Comparison of ENCODE assay signal across 50 mouse cellular contexts in the genomic region with DNA sequence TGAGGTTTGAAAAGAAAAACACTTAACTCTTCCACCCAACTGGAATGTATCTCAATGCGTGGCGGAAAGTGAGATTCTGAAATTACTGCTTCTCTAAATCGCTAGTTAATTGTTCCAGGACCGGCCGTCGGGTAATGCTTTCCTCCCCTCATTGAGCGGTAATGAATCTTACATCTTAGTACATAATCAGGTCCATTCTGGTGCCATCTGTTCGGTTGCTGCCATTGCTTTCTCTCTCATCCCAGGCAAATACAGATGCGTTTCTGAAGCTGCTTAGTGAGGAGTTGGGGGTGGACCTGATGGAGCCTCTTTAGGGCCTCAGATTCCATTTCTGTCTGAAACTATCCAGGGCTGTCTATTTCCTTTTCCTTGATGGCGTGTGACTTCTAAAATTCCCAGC. TPM values are rescaled to one million over a fixed set of nuclear protein-coding genes. Genes with fewer than 3 reads are reported as not detected.
"Had no signal": no experiment of that assay in that cellular context is flagged by ENCODE, and none has a peak within 500 bp of the region (broad histone marks: within the 10 kb centered on the region; RNA-seq: fewer than 3 reads in every experiment).

No protein-coding gene starts in this region.

- H3K9me3 ChIP-seq: heart, embryonic 12.5 days; heart, embryonic 15.5 days; hindbrain, embryonic 12.5 days; hindbrain, embryonic 13.5 days; hindbrain, embryonic 15.5 days; intestine, embryonic 15.5 days; kidney, embryonic 15.5 days had no signal

- H3K27ac ChIP-seq: heart, embryonic 13.5 days; heart, embryonic 15.5 days; hindbrain, embryonic 10.5 days; hindbrain, embryonic 12.5 days; hindbrain, embryonic 13.5 days; hindbrain, embryonic 14.5 days; hindbrain, embryonic 15.5 days; hindbrain, postnatal 0 days; intestine, embryonic 15.5 days; kidney, embryonic 15.5 days; kidney, postnatal 0 days; layer of hippocampus, adult 2 months; left cerebral cortex, adult 2 months had no signal

- H3K4me2 ChIP-seq: heart, embryonic 12.5 days; heart, embryonic 13.5 days; heart, embryonic 15.5 days; hindbrain, embryonic 12.5 days; hindbrain, embryonic 13.5 days; hindbrain, embryonic 14.5 days; hindbrain, embryonic 15.5 days; intestine, embryonic 15.5 days; kidney, embryonic 15.5 days had no signal

- H3K9ac ChIP-seq: heart, embryonic 12.5 days; heart, embryonic 13.5 days; heart, embryonic 15.5 days; hindbrain, embryonic 12.5 days; hindbrain, embryonic 13.5 days; hindbrain, embryonic 14.5 days; hindbrain, embryonic 15.5 days; intestine, embryonic 15.5 days; kidney, embryonic 15.5 days had no signal

- H3K4me3 ChIP-seq: heart, embryonic 12.5 days; heart, embryonic 13.5 days; heart, embryonic 15.5 days; hindbrain, embryonic 10.5 days; hindbrain, embryonic 12.5 days; hindbrain, embryonic 13.5 days; hindbrain, embryonic 15.5 days; intestine, embryonic 15.5 days; kidney, embryonic 15.5 days; layer of hippocampus, adult 2 months; left cerebral cortex, adult 2 months had no signal

- H3K4me1 ChIP-seq: heart, embryonic 12.5 days; heart, embryonic 13.5 days; heart, embryonic 15.5 days; hindbrain, embryonic 10.5 days; hindbrain, embryonic 12.5 days; hindbrain, embryonic 13.5 days; hindbrain, embryonic 15.5 days; intestine, embryonic 15.5 days; kidney, embryonic 15.5 days had no signal

- H3K36me3 ChIP-seq: heart, embryonic 12.5 days; heart, embryonic 13.5 days; heart, embryonic 15.5 days; hindbrain, embryonic 10.5 days; hindbrain, embryonic 12.5 days; hindbrain, embryonic 13.5 days; hindbrain, embryonic 15.5 days; intestine, embryonic 15.5 days; kidney, embryonic 15.5 days had no signal

- ATAC-seq: hindbrain, embryonic 16.5 days; hindbrain, postnatal 0 days; inflammation-experienced regulatory T-cells, adult 6 months; intestine, embryonic 15.5 days; intestine, embryonic 16.5 days; intestine, postnatal 0 days had no signal

- H3K27me3 ChIP-seq: heart, embryonic 12.5 days; heart, embryonic 13.5 days; heart, embryonic 15.5 days; hindbrain, embryonic 12.5 days; hindbrain, embryonic 13.5 days; hindbrain, embryonic 15.5 days; intestine, embryonic 15.5 days; kidney, embryonic 15.5 days had no signal

- DNase-seq: heart, postnatal 10 days; heart, postnatal 14 days; heart, postnatal 36 days; heart, postnatal 4 days; kidney, adult 11 months; kidney, adult 18-20 months; kidney, adult 2 months; kidney, adult 8-10 months; kidney, adult 9 months; kidney, postnatal 10 days; kidney, postnatal 14 days; kidney, postnatal 25 days; kidney, postnatal 36 days; kidney, postnatal 4 days; layer of hippocampus, postnatal 36 days had no signal

RNA-seq across cellular contexts. Expression of a gene that starts 45.8 kb away (rescaled TPM):
- total RNA-seq: heart, postnatal 10 days; heart, postnatal 14 days; heart, postnatal 25 days; heart, postnatal 36 days; heart, postnatal 4 days; hematopoietic stem cell, adult 5-6 weeks; hindbrain, postnatal 0 days; layer of hippocampus, adult 18-20 months; layer of hippocampus, adult 2 months; layer of hippocampus, adult 8-10 months; layer of hippocampus, postnatal 10 days; layer of hippocampus, postnatal 14 days; layer of hippocampus, postnatal 25 days; layer of hippocampus, postnatal 36 days; left cerebral cortex, adult 18-20 months; left cerebral cortex, adult 2 months; left cerebral cortex, adult 8-10 months had no signal
- polyA plus RNA-seq: heart, embryonic 12.5 days; heart, embryonic 13.5 days; heart, embryonic 14.5 days; heart, embryonic 15.5 days; heart, embryonic 16.5 days; heart, postnatal 0 days; hindbrain, embryonic 10.5 days; hindbrain, embryonic 11.5 days; hindbrain, embryonic 12.5 days; hindbrain, embryonic 13.5 days; hindbrain, embryonic 14.5 days; hindbrain, embryonic 15.5 days; hindbrain, embryonic 16.5 days; hindbrain, postnatal 0 days; inflammation-experienced regulatory T-cells, adult 6 months; intestine, embryonic 14.5 days; intestine, embryonic 15.5 days; intestine, embryonic 16.5 days; intestine, postnatal 0 days; kidney, embryonic 14.5 days; kidney, embryonic 15.5 days; kidney, embryonic 16.5 days; kidney, postnatal 0 days; large intestine, adult 2 months had no signal
